Mouse (Mus musculus) lung, embryonic 14.5 days (tissue): ENCODE results near the gene Guca1b. TPM values are rescaled to one million over a fixed set of nuclear protein-coding genes. Genes with fewer than 3 reads are reported as not detected.
"Not testable (repeated sequence)": the region's sequence is repeated elsewhere in the genome, so short reads cannot be mapped to it uniquely, and the experiment has no call there.

ENCODE experiments used
- ATAC-seq: fragments of 200-750 bp; cut with Nextera tagmentation; 2 replicates; pipeline ENCODE4 v1.8.0; 2017; ENCODE audit warnings: mild to moderate bottlenecking, moderate TSS enrichment, moderate library complexity; ENCODE audit not compliant: insufficient read depth
- DNase-seq: peaks from one replicate; pipeline ENCODE4 v3.0.0-alpha.2; 2015
- H3K27ac ChIP-seq: fragments of 300-500 bp; sonication (generic); 2 replicates; pipeline ENCODE4 v1.5.1; 2014; ENCODE audit warnings: low read depth, mild to moderate bottlenecking, moderate library complexity
- H3K27me3 ChIP-seq: fragments of 300-500 bp; sonication (generic); 2 replicates; pipeline ENCODE4 v1.6.1; 2014; ENCODE audit warnings: low read length, control low read depth; ENCODE audit not compliant: insufficient read depth
- H3K36me3 ChIP-seq: fragments of 300-500 bp; sonication (generic); 2 replicates; pipeline ENCODE4 v1.6.1; 2014; ENCODE audit warnings: control low read depth; ENCODE audit not compliant: insufficient read depth
- H3K4me1 ChIP-seq: fragments of 300-500 bp; sonication (generic); 2 replicates; pipeline ENCODE4 v1.6.1; 2014; ENCODE audit warnings: antibody characterized with exemption, control low read depth; ENCODE audit not compliant: insufficient read depth
- H3K4me2 ChIP-seq: fragments of 300-500 bp; sonication (generic); 2 replicates; pipeline ENCODE4 v1.6.1; 2014; ENCODE audit warnings: mild to moderate bottlenecking
- H3K4me3 ChIP-seq: fragments of 300-500 bp; sonication (generic); 2 replicates; pipeline ENCODE4 v1.5.1; 2014; ENCODE audit warnings: low read depth, low read length
- H3K9ac ChIP-seq: fragments of 300-500 bp; sonication (generic); 2 replicates; pipeline ENCODE4 v1.6.1; 2014
- H3K9me3 ChIP-seq: fragments of 300-500 bp; sonication (generic); 2 replicates; pipeline ENCODE4 v1.6.1; 2016; ENCODE audit warnings: low read depth, low read length, control low read depth
- CTCF ChIP-seq: IDR thresholded peaks from 2 replicates; pipeline ENCODE4 v1.5.1; 2016; ENCODE audit warnings: antibody characterized with exemption, low read depth
- WGBS: fragments of 180-500 bp; shearing (Covaris S2); extraction: QIAGEN DNeasy Blood & Tissue Kit; methylation state at CpG from one replicate; pipeline ENCODE4 v1.1.7; 2014; 5-methylcytosine and 5-hydroxymethylcytosine counted together
- polyA plus RNA-seq: library from polyadenylated mRNA; unstranded; fragments of >200 nt; fragmentation: Nextera tagmentation; extraction: Ambion mirVana; gene quantifications from 2 replicates; pipeline ENCODE4 v1.2.1, GENCODE M21; 2014

Gene Guca1b
- polyA plus RNA-seq, 1 experiment from 2014 or later = 0.41 TPM

- DNase-seq (no peak), ATAC-seq (0 out of 2 replicates have a peak, but pooled peaks have one; percentile 38)
- H3K9ac ChIP-seq = no peak overlapping the region; the same call in 1 of the 2 replicates
- no peaks in the 10 kb centered on the region for H3K36me3 ChIP-seq
- 21% methylated on average over 24 of the region's 24 CpGs for WGBS
- TF ChIP-seq CTCF = no peak
- no peaks in the 10 kb centered on the region for H3K9me3 ChIP-seq
- peaks cover 21% of the 10 kb centered on the region; the same call in 1 of the 2 replicates for H3K27me3 ChIP-seq
- H3K4me1 ChIP-seq = no peaks in the 10 kb centered on the region; the same call in none of the 2 replicates
- peak overlapping the region; percentile 33; the same call in 1 of the 2 replicates for H3K4me3 ChIP-seq
- peak overlapping the region; percentile 57 for H3K4me2 ChIP-seq
- H3K27ac ChIP-seq = no peak overlapping the region
Measured at GRCm38 (mm10) chr17:47394223-47394869, 9.2 kb downstream of the Guca1b start.

GRCm38 (mm10) chr17:47395376-47395913, 10.3 kb downstream of the Guca1b start:
- Histone ChIP-seq H3K9ac (no peak overlapping the region), H3K4me3 (peak overlapping the region; percentile 33), H3K9me3 (no peaks in the 10 kb centered on the region), H3K27ac (no peak overlapping the region), H3K27me3 (peaks cover 21% of the 10 kb centered on the region; the same call in 1 of the 2 replicates), H3K4me2 (peak overlapping the region; percentile 57), H3K4me1 (no peaks in the 10 kb centered on the region; the same call in none of the 2 replicates), H3K36me3 (no peaks in the 10 kb centered on the region)
- DNase-seq (peak; percentile 66), ATAC-seq (peak; percentile 78)
- 3% methylated on average over 20 of the region's 20 CpGs for WGBS
- no peak for TF ChIP-seq CTCF

GRCm38 (mm10) chr17:47399091-47399490, 13.9 kb downstream of the Guca1b start:
- Histone ChIP-seq H3K9me3 (no peaks in the 10 kb centered on the region), H3K4me2 (no peak overlapping the region), H3K4me3 (no peak overlapping the region), H3K4me1 (no peaks in the 10 kb centered on the region; the same call in none of the 2 replicates), H3K27me3 (peaks cover 19% of the 10 kb centered on the region; the same call in 1 of the 2 replicates), H3K9ac (no peak overlapping the region), H3K36me3 (no peaks in the 10 kb centered on the region), H3K27ac (no peak overlapping the region)
- ATAC-seq (no peak), DNase-seq (no peak)
- whole genome bisulfite sequencing = 83% methylated on average over 8 of the region's 8 CpGs
- no peak for TF ChIP-seq CTCF

GRCm38 (mm10) chr17:47400451-47400850, 15.3 kb downstream of the Guca1b start, which contains the start of gene Guca1a:
TSS of gene Guca1a (minus strand) at chr17:47400584.
- no peaks in the 10 kb centered on the region for H3K9me3 ChIP-seq
- WGBS = 51% methylated on average over 10 of the region's 10 CpGs
- ATAC-seq (no peak), DNase-seq (no peak)
- H3K9ac ChIP-seq = no peak within 1 kb of the TSS
- no peaks in the 10 kb centered on the region; the same call in 1 of the 2 replicates for H3K4me1 ChIP-seq
- H3K4me2 ChIP-seq = no peak within 1 kb of the TSS
- H3K36me3 ChIP-seq = no peaks in the 10 kb centered on the region
- no peak within 1 kb of the TSS for H3K4me3 ChIP-seq
- H3K27me3 ChIP-seq = peaks cover 8% of the 10 kb centered on the region; the same call in 1 of the 2 replicates
- H3K27ac ChIP-seq = no peak within 1 kb of the TSS
- no peak for TF ChIP-seq CTCF

GRCm38 (mm10) chr17:47407717-47408557, 22.7 kb downstream of the Guca1b start:
- no peak for ATAC-seq

GRCm38 (mm10) chr17:47408558-47408898, 23.3 kb downstream of the Guca1b start:
- H3K9ac ChIP-seq = no peak overlapping the region
- 22% methylated on average over 8 of the region's 8 CpGs for WGBS
- H3K27me3 ChIP-seq = peaks cover 21% of the 10 kb centered on the region
- 0 out of 2 replicates have a peak, but pooled peaks have one; percentile 52 for ATAC-seq
- H3K36me3 ChIP-seq = no peaks in the 10 kb centered on the region
- peak; percentile 83 for TF ChIP-seq CTCF
- H3K4me1 ChIP-seq = no peaks in the 10 kb centered on the region
- DNase-seq = peak; percentile 88
- H3K4me2 ChIP-seq = no peak overlapping the region
- H3K27ac ChIP-seq = no peak overlapping the region
- H3K9me3 ChIP-seq = no peaks in the 10 kb centered on the region
- no peak overlapping the region for H3K4me3 ChIP-seq

More at GRCm38 (mm10) chr17:47407717-47408557, 22.7 kb downstream of the Guca1b start:
- Histone ChIP-seq H3K4me1 (no peaks in the 10 kb centered on the region), H3K4me3 (no peak overlapping the region), H3K4me2 (no peak overlapping the region), H3K27ac (no peak overlapping the region), H3K9me3 (no peaks in the 10 kb centered on the region), H3K9ac (no peak overlapping the region), H3K36me3 (no peaks in the 10 kb centered on the region), H3K27me3 (peaks cover 19% of the 10 kb centered on the region)
- TF ChIP-seq CTCF = no peak
- 58% methylated on average over 10 of the region's 10 CpGs for WGBS
- no peak for DNase-seq

- ATAC-seq, H3K4me1 ChIP-seq, H3K27ac ChIP-seq, H3K36me3 ChIP-seq, H3K9me3 ChIP-seq, H3K9ac ChIP-seq: not testable (repeated sequence)
- Histone ChIP-seq H3K27me3 (peaks cover 24% of the 10 kb centered on the region), H3K4me3 (peak overlapping the region; percentile 34), H3K4me2 (peak overlapping the region; percentile 68)
- peak; percentile 35 for DNase-seq
- WGBS = 2% methylated on average over 71 of the region's 74 CpGs
Measured at GRCm38 (mm10) chr17:47409897-47410861, 25.0 kb downstream of the Guca1b start.
